8 mouse cellular contexts compared by ENCODE assay signal in the genomic region with DNA sequence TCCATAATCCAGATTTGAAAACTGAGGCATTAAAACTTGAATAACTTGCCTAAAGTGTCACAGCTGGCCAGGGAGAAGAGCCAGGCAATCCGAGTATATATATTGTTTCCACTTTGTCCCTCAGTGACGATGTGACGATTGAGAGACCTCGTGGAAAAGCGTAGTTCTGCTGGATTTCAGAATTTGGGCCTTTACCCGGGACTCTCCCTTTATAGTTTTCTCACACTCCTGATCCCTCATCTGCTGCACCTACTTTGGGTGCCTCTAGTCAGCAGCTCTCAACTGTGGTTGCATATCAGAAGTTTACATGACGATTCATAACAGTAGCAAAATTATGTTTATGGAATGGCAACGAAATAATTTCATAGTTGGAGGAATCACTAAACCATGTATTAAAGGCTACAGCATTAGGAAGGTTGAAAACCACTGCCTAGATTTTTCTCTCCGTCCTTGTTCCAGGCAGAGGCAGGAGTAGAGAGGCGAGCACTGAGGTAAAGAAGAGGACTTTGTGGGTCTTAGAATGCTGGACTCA. TPM values are rescaled to one million over a fixed set of nuclear protein-coding genes. Genes with fewer than 3 reads are reported as not detected.
DNase-seq lines count a peak whose midpoint lies in the region; ATAC-seq and TF ChIP-seq lines count a peak whose summit lies in the region.

No protein-coding gene starts in this region.

- no peaks in the 10 kb centered on the region for H3K27me3 ChIP-seq in kidney, adult 2 months (replicated peaks; ENCODE audit: control insufficient read depth, insufficient read depth, low read length)
- H3K27me3 ChIP-seq in heart, postnatal 0 days (ENCODE audit: control insufficient read depth, insufficient read depth, low read length) = no peaks in the 10 kb centered on the region
- H3K27me3 ChIP-seq in midbrain, embryonic 10.5 days (ENCODE audit: low read depth, poor library complexity, severe bottlenecking) = peaks cover 13% of the 10 kb centered on the region; the same call in 1 of the 2 replicates

- 23% methylated on average over 10 of the region's 10 CpGs for WGBS in kidney, adult 2 months
- WGBS in heart, postnatal 0 days = 28% methylated on average over 10 of the region's 10 CpGs
- whole genome bisulfite sequencing in midbrain, embryonic 10.5 days = 53% methylated on average over 10 of the region's 10 CpGs

- H3K9ac ChIP-seq in heart, postnatal 0 days (replicated peaks; ENCODE audit: low read depth, low read length) = peak overlapping the region; percentile 76; the same call in 1 of the 2 replicates

- peak overlapping the region; percentile 79 for H3K4me2 ChIP-seq in heart, postnatal 0 days (ENCODE audit: low read depth, low read length)

- peaks cover 12% of the 10 kb centered on the region; the same call in 1 of the 2 replicates for H3K4me1 ChIP-seq in kidney, adult 2 months (ENCODE audit: control insufficient read depth, insufficient read depth, low read length)
- peaks cover 6% of the 10 kb centered on the region; the same call in 1 of the 2 replicates for H3K4me1 ChIP-seq in heart, postnatal 0 days (ENCODE audit: control insufficient read depth, insufficient read depth)
- peaks cover 34% of the 10 kb centered on the region for H3K4me1 ChIP-seq in midbrain, embryonic 10.5 days

- H3K27ac ChIP-seq in kidney, adult 2 months (ENCODE audit: insufficient read depth, low read depth, low read length) = peak overlapping the region; percentile 88
- peak overlapping the region; percentile 87 for H3K27ac ChIP-seq in heart, postnatal 0 days (ENCODE audit: low read depth)
- peak overlapping the region; percentile 98 for H3K27ac ChIP-seq in midbrain, embryonic 10.5 days (replicated peaks)

- H3K36me3 ChIP-seq in kidney, adult 2 months (ENCODE audit: control insufficient read depth, insufficient read depth, low read length) = no peaks in the 10 kb centered on the region
- H3K36me3 ChIP-seq in heart, postnatal 0 days (replicated peaks; ENCODE audit: control insufficient read depth, insufficient read depth, low read length) = no peaks in the 10 kb centered on the region
- H3K36me3 ChIP-seq in midbrain, embryonic 10.5 days = peaks cover 31% of the 10 kb centered on the region

- intact Hi-C loops in left cerebral cortex, postnatal 10 days (cut with DNase I) = no loop called here

- TF ChIP-seq POLR2A in kidney, adult 2 months (IDR thresholded peaks at IDR 0.05; ENCODE audit: low read depth, low read length) = no peak

- H3K9me3 ChIP-seq in heart, postnatal 0 days (replicated peaks; ENCODE audit: control insufficient read depth, low read length) = no peaks in the 10 kb centered on the region
- H3K9me3 ChIP-seq in midbrain, embryonic 10.5 days (replicated peaks) = no peaks in the 10 kb centered on the region

- no peak for TF ChIP-seq CTCF in kidney, adult 2 months (conservative IDR thresholded peaks at IDR 0.05; ENCODE audit: insufficient read depth, insufficient read length, low read depth, low read length)
- TF ChIP-seq CTCF in heart, postnatal 0 days (IDR thresholded peaks at IDR 0.05; ENCODE audit: low read depth) = no peak

- no peak for ATAC-seq in heart, postnatal 0 days (ENCODE audit: insufficient read depth, low read depth)

- H3K4me3 ChIP-seq in kidney, adult 2 months (ENCODE audit: insufficient read depth, low read depth, low read length) = peak overlapping the region; percentile 97
- H3K4me3 ChIP-seq in heart, postnatal 0 days (ENCODE audit: low read depth, low read length) = peak overlapping the region; percentile 85
- peak overlapping the region; percentile 84 for H3K4me3 ChIP-seq in midbrain, embryonic 10.5 days

- peak; percentile 21 for DNase-seq in kidney, adult 2 months
- no peak for DNase-seq in kidney, postnatal 10 days
- peak; percentile 26 for DNase-seq in MEL-GATA-1-ER (ENCODE audit: extremely low read depth, low read depth)
- DNase-seq in heart, postnatal 0 days (ENCODE audit: low spot score) = no peak
- DNase-seq in midbrain, embryonic 10.5 days (ENCODE audit: low spot score) = no peak
- no peak for DNase-seq in left cerebral cortex, postnatal 10 days (ENCODE audit: extremely low spot score in 1 of 2, low spot score in 2 of 2)
- DNase-seq in thymus, postnatal 4 days = no peak
- DNase-seq in right cerebral cortex, adult 18-20 months = no peak

- no peak for TF ChIP-seq EP300 in heart, postnatal 0 days (IDR thresholded peaks at IDR 0.05; ENCODE audit: low read depth)

RNA-seq across cellular contexts. Expression of a gene that starts 0.9 kb away (rescaled TPM):
- polyA plus RNA-seq in kidney, adult 2 months (2012; rRNA removed) = 96.4 and 106 TPM in 2 replicates
- 5.4 and 8.8 TPM in 2 replicates for total RNA-seq in heart, postnatal 0 days (2014; rRNA removed; ENCODE audit: low replicate concordance)
- polyA plus RNA-seq in heart, postnatal 0 days (2015; fragmentation: Nextera tagmentation; extraction: Ambion mirVana) = 13.6 and 13.8 TPM in 2 replicates
- 83.2 and 86.2 TPM in 2 replicates for polyA plus RNA-seq in midbrain, embryonic 10.5 days (2016; fragmentation: Nextera tagmentation; extraction: Ambion mirVana)
- 10 to 100 TPM; 68.2 to 68.6 TPM for total RNA-seq in left cerebral cortex, postnatal 10 days (2021)

RNA-seq across cellular contexts. Expression of a gene that starts 17.1 kb away (rescaled TPM):
- 0.02 and 0.08 TPM in 2 replicates for polyA plus RNA-seq in kidney, adult 2 months (2012; rRNA removed)
- total RNA-seq in heart, postnatal 0 days (2014; rRNA removed; ENCODE audit: low replicate concordance) = 0.61 TPM in 1 of 2 replicates, not detected in the other
- 0.11 and 0.15 TPM in 2 replicates for polyA plus RNA-seq in heart, postnatal 0 days (2015; fragmentation: Nextera tagmentation; extraction: Ambion mirVana)
- 0.26 and 0.52 TPM in 2 replicates for polyA plus RNA-seq in midbrain, embryonic 10.5 days (2016; fragmentation: Nextera tagmentation; extraction: Ambion mirVana)
- total RNA-seq in left cerebral cortex, postnatal 10 days (2021) = 10 to 100 TPM; 22.3 to 37.3 TPM

Comparison
In these comparisons a context has a peak if more than half of its experiments do, and no peak if none do; other contexts are left out.
1. DNase-seq: peak in kidney, adult 2 months (single experiment) and MEL-GATA-1-ER (single experiment); none in kidney, postnatal 10 days (single experiment), heart, postnatal 0 days (single experiment), midbrain, embryonic 10.5 days (single experiment), left cerebral cortex, postnatal 10 days (0 of 2), thymus, postnatal 4 days (single experiment) and right cerebral cortex, adult 18-20 months (single experiment).
2. Peak in every context shown above with its lines, with median percentiles within 50 percentile points of each other: H3K27ac ChIP-seq and H3K4me3 ChIP-seq.